Mouse (Mus musculus): ENCODE results near the gene Cdadc1.

GRCm38 (mm10) chr14:59632067-59632466, 34.3 kb upstream of the Cdadc1 start:
- TF ChIP-seq CTCF (IDR thresholded peaks at IDR 0.05; ENCODE audit: low read depth), result no peak
- TF ChIP-seq EP300 (IDR thresholded peaks at IDR 0.05; ENCODE audit: low read depth), result no peak

Data from liver, postnatal 0 days (tissue).